20 mouse cellular contexts compared by ENCODE assay signal in the genomic region with DNA sequence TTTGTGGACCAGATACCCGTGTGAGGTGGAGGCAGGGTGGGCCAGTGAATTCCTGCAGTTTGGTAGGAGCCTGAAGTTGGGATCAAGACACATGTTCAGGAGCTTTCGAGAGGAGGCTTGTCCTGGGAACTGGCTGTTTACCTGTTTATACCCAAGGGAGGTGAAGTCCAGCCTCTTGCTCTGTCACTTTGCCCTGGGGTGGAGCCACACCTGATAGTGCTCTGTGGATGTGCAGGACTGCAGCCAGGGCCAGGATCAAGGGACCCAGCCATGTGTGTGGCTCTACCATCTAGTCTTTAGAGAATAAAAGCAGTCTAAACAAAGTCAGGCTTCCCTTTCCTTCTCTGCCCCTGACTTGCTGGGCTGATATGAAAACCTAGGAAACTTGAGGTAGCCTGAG. TPM values are rescaled to one million over a fixed set of nuclear protein-coding genes. Genes with fewer than 3 reads are reported as not detected.
DNase-seq lines count a peak whose midpoint lies in the region; ATAC-seq lines count a peak whose summit lies in the region.
"Had no signal": no experiment of that assay in that cellular context is flagged by ENCODE, and none has a peak within 500 bp of the region (broad histone marks: within the 10 kb centered on the region; RNA-seq: fewer than 3 reads in every experiment).

No protein-coding gene starts in this region.

- 70% methylated on average over 2 of the region's 2 CpGs for WGBS in kidney, embryonic 14.5 days
- 82% methylated on average over 2 of the region's 2 CpGs for WGBS in kidney, embryonic 16.5 days
- 19% methylated on average over 2 of the region's 2 CpGs for WGBS in liver, embryonic 16.5 days (ENCODE audit: insufficient replicate concordance)
- 91% methylated on average over 2 of the region's 2 CpGs for WGBS in forebrain, embryonic 12.5 days

- no peak overlapping the region for H3K4me3 ChIP-seq in kidney, embryonic 14.5 days (ENCODE audit: low read length)
- no peak overlapping the region for H3K4me3 ChIP-seq in kidney, embryonic 16.5 days (ENCODE audit: low read length)
- H3K4me3 ChIP-seq in liver, embryonic 16.5 days (ENCODE audit: low read depth, low read length), result no peak overlapping the region
- H3K4me3 ChIP-seq in forebrain, embryonic 12.5 days (replicated peaks), result no peak overlapping the region
- H3K4me3 ChIP-seq: embryonic facial prominence, embryonic 10.5 days; gastrocnemius, adult 2 months; heart, embryonic 12.5 days had no signal

- no peak overlapping the region for H3K9ac ChIP-seq in kidney, embryonic 14.5 days (ENCODE audit: low read depth, low read length)
- no peak overlapping the region for H3K9ac ChIP-seq in kidney, embryonic 16.5 days (replicated peaks; ENCODE audit: low read length)
- no peak overlapping the region for H3K9ac ChIP-seq in liver, embryonic 16.5 days (ENCODE audit: low read depth, low read length)
- H3K9ac ChIP-seq in forebrain, embryonic 12.5 days, result no peak overlapping the region
- H3K9ac ChIP-seq: heart, embryonic 12.5 days had no signal

- no peaks in the 10 kb centered on the region for H3K9me3 ChIP-seq in kidney, embryonic 14.5 days (ENCODE audit: control insufficient read depth, low read length)
- H3K9me3 ChIP-seq in kidney, embryonic 16.5 days (ENCODE audit: low read length), result no peaks in the 10 kb centered on the region
- no peaks in the 10 kb centered on the region for H3K9me3 ChIP-seq in liver, embryonic 16.5 days (replicated peaks; ENCODE audit: control insufficient read depth, low read length)
- no peaks in the 10 kb centered on the region for H3K9me3 ChIP-seq in forebrain, embryonic 12.5 days
- H3K9me3 ChIP-seq: embryonic facial prominence, embryonic 10.5 days; heart, embryonic 12.5 days had no signal

- H3K27me3 ChIP-seq in kidney, embryonic 14.5 days (ENCODE audit: control insufficient read depth, insufficient read depth, low read length), result no peaks in the 10 kb centered on the region
- no peaks in the 10 kb centered on the region for H3K27me3 ChIP-seq in kidney, embryonic 16.5 days (ENCODE audit: insufficient read depth, low read length)
- no peaks in the 10 kb centered on the region for H3K27me3 ChIP-seq in liver, embryonic 16.5 days (ENCODE audit: control insufficient read depth, insufficient read depth, low read depth, low read length)
- no peaks in the 10 kb centered on the region for H3K27me3 ChIP-seq in forebrain, embryonic 12.5 days
- H3K27me3 ChIP-seq: heart, embryonic 12.5 days had no signal

- peaks cover 7% of the 10 kb centered on the region for H3K4me1 ChIP-seq in kidney, embryonic 14.5 days (ENCODE audit: control insufficient read depth, insufficient read depth, low read length)
- peaks cover 3% of the 10 kb centered on the region for H3K4me1 ChIP-seq in kidney, embryonic 16.5 days (ENCODE audit: insufficient read depth, low read length)
- no peaks in the 10 kb centered on the region; the same call in 1 of the 2 replicates for H3K4me1 ChIP-seq in liver, embryonic 16.5 days (ENCODE audit: control insufficient read depth, low read depth, low read length)
- H3K4me1 ChIP-seq in forebrain, embryonic 12.5 days, result peaks cover 8% of the 10 kb centered on the region; the same call in 1 of the 2 replicates

- DNase-seq in kidney, adult 11 months, result peak; percentile 34
- DNase-seq in kidney, postnatal 14 days, result peak; percentile 38
- peak; percentile 57 to 60 for DNase-seq in kidney, postnatal 25 days
- no peak for DNase-seq in right cerebral cortex, adult 18-20 months
- DNase-seq: adrenal gland, adult 8-10 months; adrenal gland, postnatal 36 days; B cell, adult 2 months; cerebellum, adult 2 months; cerebellum, postnatal 10 days; gastrocnemius, adult 2 months; gastrocnemius, postnatal 25 days had no signal

- H3K27ac ChIP-seq in kidney, embryonic 14.5 days (ENCODE audit: low read depth, low read length), result no peak overlapping the region
- no peak overlapping the region for H3K27ac ChIP-seq in kidney, embryonic 16.5 days (ENCODE audit: low read length)
- no peak overlapping the region for H3K27ac ChIP-seq in liver, embryonic 16.5 days (ENCODE audit: low read length)
- no peak overlapping the region for H3K27ac ChIP-seq in forebrain, embryonic 12.5 days
- H3K27ac ChIP-seq: embryonic facial prominence, embryonic 10.5 days; gastrocnemius, adult 2 months had no signal

- no peak for ATAC-seq in kidney, embryonic 14.5 days (ENCODE audit: low FRiP score, low TSS enrichment)
- no peak for ATAC-seq in kidney, embryonic 16.5 days (ENCODE audit: low FRiP score, low TSS enrichment)
- peak; percentile 74 for ATAC-seq in liver, embryonic 16.5 days (ENCODE audit: low read depth)
- ATAC-seq in forebrain, embryonic 12.5 days (ENCODE audit: low FRiP score), result no peak
- ATAC-seq: CD4-positive, CD25-positive, alpha-beta regulatory T cell, adult 4 months; forebrain, embryonic 14.5 days had no signal

- no peaks in the 10 kb centered on the region for H3K36me3 ChIP-seq in kidney, embryonic 14.5 days (ENCODE audit: control insufficient read depth, insufficient read depth, low read length)
- H3K36me3 ChIP-seq in kidney, embryonic 16.5 days (ENCODE audit: insufficient read depth, low read length), result no peaks in the 10 kb centered on the region
- no peaks in the 10 kb centered on the region for H3K36me3 ChIP-seq in liver, embryonic 16.5 days (ENCODE audit: control insufficient read depth, insufficient read depth)
- no peaks in the 10 kb centered on the region for H3K36me3 ChIP-seq in forebrain, embryonic 12.5 days (replicated peaks)
- H3K36me3 ChIP-seq: G1E; heart, embryonic 12.5 days had no signal

- no peak overlapping the region for H3K4me2 ChIP-seq in kidney, embryonic 14.5 days (replicated peaks; ENCODE audit: low read depth, low read length)
- H3K4me2 ChIP-seq in kidney, embryonic 16.5 days (replicated peaks; ENCODE audit: low read depth, low read length), result no peak overlapping the region
- H3K4me2 ChIP-seq in liver, embryonic 16.5 days (ENCODE audit: low read depth, low read length), result no peak overlapping the region
- H3K4me2 ChIP-seq in forebrain, embryonic 12.5 days, result no peak overlapping the region
- H3K4me2 ChIP-seq: heart, embryonic 12.5 days had no signal

RNA-seq across cellular contexts. Expression of a gene that starts 40.9 kb away (rescaled TPM):
- 20.1 and 36.9 TPM in 2 replicates for polyA plus RNA-seq in kidney, embryonic 14.5 days (2014; fragmentation: Nextera tagmentation; extraction: Ambion mirVana)
- 25.5 and 28.7 TPM in 2 replicates for polyA plus RNA-seq in kidney, embryonic 16.5 days (2015; fragmentation: Nextera tagmentation; extraction: Ambion mirVana)
- polyA plus RNA-seq in liver, embryonic 16.5 days (2015; fragmentation: Nextera tagmentation; extraction: Ambion mirVana), result 6.3 and 7.0 TPM in 2 replicates
- polyA plus RNA-seq in forebrain, embryonic 12.5 days (2016; fragmentation: Nextera tagmentation; extraction: Ambion mirVana), result 37.0 and 37.8 TPM in 2 replicates
- polyA plus RNA-seq: G1E had no signal
